Mouse (Mus musculus): ENCODE data around the gene Plekha8.

- no peak for TF ChIP-seq ZC3H11A (IDR thresholded peaks at IDR 0.05; ENCODE audit: borderline replicate concordance, low read depth, low read length)
- no peak for TF ChIP-seq MAFK (IDR thresholded peaks at IDR 0.05; ENCODE audit: insufficient read depth, low read depth, low read length)
- no peak for TF ChIP-seq CHD2 (IDR thresholded peaks at IDR 0.05; ENCODE audit: low read depth, low read length)
- no peak for TF ChIP-seq HCFC1 (IDR thresholded peaks at IDR 0.05; ENCODE audit: borderline replicate concordance, insufficient read depth, low read length)
- no peak for TF ChIP-seq ZNF384 (IDR thresholded peaks at IDR 0.05; ENCODE audit: low read depth, low read length)
Observed at GRCm38 (mm10) chr6:54565012-54565411, 29.9 kb upstream of the Plekha8 start.
